Mouse (Mus musculus) CD4-positive, CD25-positive, alpha-beta regulatory T cell, adult 4 months (primary cell): ENCODE results near the gene Zfp982. TPM values are rescaled to one million over a fixed set of nuclear protein-coding genes. Genes with fewer than 3 reads are reported as not detected.

ENCODE experiments used
- polyA plus RNA-seq, 2 experiments: library from polyadenylated mRNA; unstranded; fragments of 100-300 nt; shearing (Covaris generic); gene quantifications; one replicate each; pipeline ENCODE4 v1.2.1; 2017

Zfp982 gene
- polyA plus RNA-seq, 2 experiments from 2014 or later = 0.52 to 0.77 TPM

Other genes starting within 250 kb of the Zfp982 start
- gene Zfp988, start 186.7 kb upstream of the Zfp982 start, polyA plus RNA-seq = 1 to 10 TPM in 1 of 2 experiments, under 1 TPM in 1; 0.61 to 1.1 TPM
- not detected for gene Zfp978, start 131.1 kb upstream of the Zfp982 start, polyA plus RNA-seq
- gene Gm16503, start 47.8 kb downstream of the Zfp982 start, polyA plus RNA-seq = under 1 TPM; 0.18 to 0.19 TPM
- 1 to 10 TPM in 1 of 2 experiments, under 1 TPM in 1; 0.57 to 1.3 TPM for gene Zfp985, start 60.9 kb downstream of the Zfp982 start, polyA plus RNA-seq
- gene Zfp979, start 150.1 kb downstream of the Zfp982 start, polyA plus RNA-seq = under 1 TPM in 1 of 2 experiments, not detected in 1; 0.31 TPM
- under 1 TPM in 1 of 2 experiments, not detected in 1; 0.35 TPM for gene Zfp534, start 210.1 kb downstream of the Zfp982 start, polyA plus RNA-seq